Mouse (Mus musculus) limb, embryonic 14.5 days (tissue): ENCODE measurements around the gene Hspa4. TPM values are rescaled to one million over a fixed set of nuclear protein-coding genes. Genes with fewer than 3 reads are reported as not detected.

Source experiments
- ATAC-seq: fragments of 200-750 bp; cut with Nextera tagmentation; 2 replicates; pipeline ENCODE4 v1.8.0; 2017; ENCODE audit warnings: low read depth, moderate number of reproducible peaks, moderate TSS enrichment; ENCODE audit not compliant: low FRiP score
- DNase-seq: peaks from one replicate; pipeline ENCODE4 v3.0.0-alpha.2; 2015; ENCODE audit warnings: low spot score
- H3K27ac ChIP-seq: fragments of 300-500 bp; sonication (generic); replicated peaks from 2 replicates; pipeline ENCODE4 v1.5.1; 2014; ENCODE audit warnings: low read depth, mild to moderate bottlenecking, low read length, moderate library complexity, mixed read lengths
- H3K27me3 ChIP-seq: fragments of 300-500 bp; sonication (generic); 2 replicates; pipeline ENCODE4 v1.6.1; 2014; ENCODE audit warnings: low read length, mixed read lengths; ENCODE audit not compliant: control insufficient read depth, insufficient read depth
- H3K36me3 ChIP-seq: fragments of 300-500 bp; sonication (generic); 2 replicates; pipeline ENCODE4 v1.6.1; 2014; ENCODE audit warnings: mild to moderate bottlenecking, low read length, moderate library complexity, mixed read lengths; ENCODE audit not compliant: control insufficient read depth, insufficient read depth
- H3K4me1 ChIP-seq: fragments of 300-500 bp; sonication (generic); 2 replicates; pipeline ENCODE4 v1.6.1; 2014; ENCODE audit warnings: antibody characterized with exemption, low read length, mixed read lengths; ENCODE audit not compliant: control insufficient read depth, insufficient read depth
- H3K4me2 ChIP-seq: fragments of 300-500 bp; sonication (generic); replicated peaks from 2 replicates; pipeline ENCODE4 v1.6.1; 2014; ENCODE audit warnings: low read depth, mild to moderate bottlenecking, low read length, moderate library complexity; ENCODE audit not compliant: severe bottlenecking
- H3K4me3 ChIP-seq: fragments of 300-500 bp; sonication (generic); replicated peaks from 2 replicates; pipeline ENCODE4 v1.5.1; 2014; ENCODE audit warnings: low read length
- H3K9ac ChIP-seq: fragments of 300-500 bp; sonication (generic); 2 replicates; pipeline ENCODE4 v1.6.1; 2014; ENCODE audit warnings: mild to moderate bottlenecking, low read depth, low read length, moderate library complexity; ENCODE audit not compliant: severe bottlenecking
- H3K9me3 ChIP-seq: fragments of 300-500 bp; sonication (generic); 2 replicates; pipeline ENCODE4 v1.6.1; 2016; ENCODE audit warnings: low read length; ENCODE audit not compliant: control insufficient read depth
- POLR2A ChIP-seq: fragments of 200-500 bp; IDR thresholded peaks from 2 replicates; pipeline ENCODE4 v1.8.0; 2012; ENCODE audit warnings: inconsistent platforms, mild to moderate bottlenecking, moderate library complexity, borderline replicate concordance; ENCODE audit not compliant: insufficient read depth, insufficient read length; ENCODE audit errors: extremely low read depth
- WGBS: fragments of 180-500 bp; shearing (Covaris S2); extraction: QIAGEN DNeasy Blood & Tissue Kit; methylation state at CpG from one replicate; pipeline ENCODE4 v1.1.7; 2014; 5-methylcytosine and 5-hydroxymethylcytosine counted together
- polyA plus RNA-seq, 2 experiments: library from polyadenylated mRNA; depleted of rRNA in 1 of 2; stranded (reverse) in 1 of 2; unstranded in 1 of 2; fragments of >200 nt; fragmentation: Nextera tagmentation in 1 of 2; extraction: Ambion mirVana in 1 of 2; gene quantifications; 2 replicates each; pipeline versions ENCODE4 v1.2.1 to v1.2.3; 2012 to 2014

Gene Hspa4
- polyA plus RNA-seq, 2 experiments = 62.6 to 79.9 TPM

- H3K4me3 ChIP-seq = no peak overlapping the region
- H3K4me2 ChIP-seq = no peak overlapping the region
- peaks cover 97% of the 10 kb centered on the region for H3K36me3 ChIP-seq
Observed at GRCm38 (mm10) chr11:53285885-53286284, 14.4 kb downstream of the Hspa4 start.

GRCm38 (mm10) chr11:53278411-53278810 is 21.8 kb downstream of the Hspa4 start:
- Histone ChIP-seq H3K4me1 (no peaks in the 10 kb centered on the region), H3K4me3 (no peak overlapping the region), H3K4me2 (no peak overlapping the region), H3K9me3 (no peaks in the 10 kb centered on the region), H3K27ac (no peak overlapping the region), H3K9ac (no peak overlapping the region), H3K36me3 (peaks cover 73% of the 10 kb centered on the region), H3K27me3 (no peaks in the 10 kb centered on the region)
- ATAC-seq = 0 out of 2 replicates have a peak, but pooled peaks have one; percentile 12
- no peak for TF ChIP-seq POLR2A
- DNase-seq = no peak
- WGBS = 91% methylated on average over 4 of the region's 4 CpGs

More at GRCm38 (mm10) chr11:53285885-53286284, 14.4 kb downstream of the Hspa4 start:
- no peak for TF ChIP-seq POLR2A
- H3K9ac ChIP-seq = no peak overlapping the region
- H3K27ac ChIP-seq = no peak overlapping the region
- no peaks in the 10 kb centered on the region for H3K4me1 ChIP-seq
- WGBS = 94% methylated on average over 6 of the region's 6 CpGs
- H3K27me3 ChIP-seq = no peaks in the 10 kb centered on the region
- no peak for ATAC-seq
- DNase-seq = no peak
- H3K9me3 ChIP-seq = no peaks in the 10 kb centered on the region

GRCm38 (mm10) chr11:53275358-53275757 is 24.9 kb downstream of the Hspa4 start:
- Histone ChIP-seq H3K9ac (no peak overlapping the region), H3K4me1 (no peaks in the 10 kb centered on the region), H3K36me3 (peaks cover 74% of the 10 kb centered on the region), H3K4me2 (no peak overlapping the region), H3K27me3 (no peaks in the 10 kb centered on the region), H3K27ac (no peak overlapping the region), H3K9me3 (no peaks in the 10 kb centered on the region), H3K4me3 (no peak overlapping the region)
- no peak for ATAC-seq
- TF ChIP-seq POLR2A = no peak
- DNase-seq = no peak
- 95% methylated on average over 3 of the region's 3 CpGs for WGBS

- no peaks in the 10 kb centered on the region for H3K27me3 ChIP-seq
- H3K4me2 ChIP-seq = no peak overlapping the region
- WGBS = 91% methylated on average over 5 of the region's 5 CpGs
- H3K27ac ChIP-seq = no peak overlapping the region
- DNase-seq = no peak
- H3K9ac ChIP-seq = no peak overlapping the region
- ATAC-seq = no peak
- no peaks in the 10 kb centered on the region for H3K9me3 ChIP-seq
- H3K4me1 ChIP-seq = no peaks in the 10 kb centered on the region
- no peak for TF ChIP-seq POLR2A
- no peak overlapping the region for H3K4me3 ChIP-seq
- peaks cover 81% of the 10 kb centered on the region for H3K36me3 ChIP-seq
Observed at GRCm38 (mm10) chr11:53273313-53273712, 26.9 kb downstream of the Hspa4 start.

- Histone ChIP-seq H3K4me1 (no peaks in the 10 kb centered on the region), H3K36me3 (peaks cover 97% of the 10 kb centered on the region), H3K27ac (no peak overlapping the region), H3K4me3 (no peak overlapping the region), H3K4me2 (no peak overlapping the region), H3K9ac (no peak overlapping the region), H3K27me3 (no peaks in the 10 kb centered on the region), H3K9me3 (no peaks in the 10 kb centered on the region)
- no peak for TF ChIP-seq POLR2A
- WGBS = 93% methylated on average over 6 of the region's 6 CpGs
- ATAC-seq (no peak), DNase-seq (no peak)
Observed at GRCm38 (mm10) chr11:53269596-53269995, 30.7 kb downstream of the Hspa4 start.

GRCm38 (mm10) chr11:53260556-53260955 is 39.7 kb downstream of the Hspa4 start:
- WGBS = 86% methylated on average over 5 of the region's 5 CpGs
- ATAC-seq = no peak
- Histone ChIP-seq H3K27ac (no peak overlapping the region), H3K9ac (no peak overlapping the region), H3K36me3 (peaks cover 57% of the 10 kb centered on the region), H3K4me3 (no peak overlapping the region), H3K4me2 (no peak overlapping the region), H3K27me3 (no peaks in the 10 kb centered on the region), H3K4me1 (no peaks in the 10 kb centered on the region), H3K9me3 (no peaks in the 10 kb centered on the region)
- no peak for DNase-seq
- TF ChIP-seq POLR2A = no peak
